Mouse (Mus musculus): ENCODE results near the gene Tmem143.
A peak's percentile ranks its signal among the peaks of the same experiment; 100 is the strongest.
"Not testable (repeated sequence)": the region's sequence is repeated elsewhere in the genome, so short reads cannot be mapped to it uniquely, and the experiment has no call there.

The Tmem143 gene

GRCm38 (mm10) chr7:45896517-45897257 is at the start of gene Tmem143, which contains the start of gene Syngr4:
TSS of gene Tmem143 (plus strand) at chr7:45896941.
TSS of gene Syngr4 (minus strand) at chr7:45896714.
- DNase-seq: peak; percentile 98

- no peak for DNase-seq
Observed at GRCm38 (mm10) chr7:45848447-45849027, 48.2 kb upstream of the Tmem143 start.

- DNase-seq: no peak
Observed at GRCm38 (mm10) chr7:45850661-45851060, 46.1 kb upstream of the Tmem143 start.

- no peak for DNase-seq
Observed at GRCm38 (mm10) chr7:45853089-45853488, 43.7 kb upstream of the Tmem143 start.

- no peak for DNase-seq
Observed at GRCm38 (mm10) chr7:45856950-45857901, 39.5 kb upstream of the Tmem143 start.

- no peak for DNase-seq
Observed at GRCm38 (mm10) chr7:45859008-45859407, 37.7 kb upstream of the Tmem143 start.

- DNase-seq: no peak
Observed at GRCm38 (mm10) chr7:45862804-45863203, 33.9 kb upstream of the Tmem143 start.

- DNase-seq: no peak
Observed at GRCm38 (mm10) chr7:45864435-45864834, 32.3 kb upstream of the Tmem143 start.

- DNase-seq: peak; percentile 88
Observed at GRCm38 (mm10) chr7:45865925-45866910, 30.5 kb upstream of the Tmem143 start.

GRCm38 (mm10) chr7:45867871-45868270 is 28.9 kb upstream of the Tmem143 start:
- DNase-seq: no peak

GRCm38 (mm10) chr7:45869107-45869670 is 27.6 kb upstream of the Tmem143 start:
- DNase-seq: no peak

GRCm38 (mm10) chr7:45869787-45870186 is 27.0 kb upstream of the Tmem143 start:
- no peak for DNase-seq

- DNase-seq: no peak
Observed at GRCm38 (mm10) chr7:45870282-45871058, 26.3 kb upstream of the Tmem143 start.

GRCm38 (mm10) chr7:45872624-45873023 is 24.1 kb upstream of the Tmem143 start, which contains the start of gene Kdelr1:
TSS of gene Kdelr1 (plus strand) at chr7:45872772.
- peak; percentile 81 for DNase-seq

GRCm38 (mm10) chr7:45873061-45873947 is 23.4 kb upstream of the Tmem143 start:
- peak; percentile 70 for DNase-seq

GRCm38 (mm10) chr7:45876895-45877294 is 19.8 kb upstream of the Tmem143 start:
- no peak for DNase-seq

GRCm38 (mm10) chr7:45878278-45878677 is 18.5 kb upstream of the Tmem143 start, which contains the start of gene Grin2d:
TSS of gene Grin2d (minus strand) at chr7:45878378.
- not testable (repeated sequence) for DNase-seq

GRCm38 (mm10) chr7:45880531-45880930 is 16.2 kb upstream of the Tmem143 start:
- DNase-seq: no peak

GRCm38 (mm10) chr7:45881011-45881410 is 15.7 kb upstream of the Tmem143 start:
- DNase-seq: no peak

- no peak for DNase-seq
Observed at GRCm38 (mm10) chr7:45887246-45887645, 9.5 kb upstream of the Tmem143 start.
